Mouse (Mus musculus) neural tube, embryonic 11.5 days (tissue): ENCODE measurements around the gene Anxa5. TPM values are rescaled to one million over a fixed set of nuclear protein-coding genes. Genes with fewer than 3 reads are reported as not detected.
A peak's percentile ranks its signal among the peaks of the same experiment; 100 is the strongest.

Source experiments
- ATAC-seq: fragments of 200-750 bp; cut with Nextera tagmentation; 2 replicates; pipeline ENCODE4 v1.8.0; 2017; ENCODE audit warnings: moderate number of reproducible peaks, mild to moderate bottlenecking, moderate TSS enrichment, moderate library complexity; ENCODE audit not compliant: insufficient read depth, low FRiP score, low TSS enrichment
- DNase-seq: peaks from one replicate; pipeline ENCODE4 v3.0.0-alpha.2; 2015; ENCODE audit warnings: low spot score
- H3K27ac ChIP-seq: fragments of 300-500 bp; sonication (generic); 2 replicates; pipeline ENCODE4 v1.5.1; 2014; ENCODE audit warnings: low read depth, mild to moderate bottlenecking, low read length
- H3K27me3 ChIP-seq: fragments of 300-500 bp; sonication (generic); 2 replicates; pipeline ENCODE4 v1.6.1; 2014; ENCODE audit warnings: mild to moderate bottlenecking, low read length, mixed read lengths; ENCODE audit not compliant: control insufficient read depth, insufficient read depth
- H3K36me3 ChIP-seq: fragments of 300-500 bp; sonication (generic); 2 replicates; pipeline ENCODE4 v1.6.1; 2014; ENCODE audit warnings: mild to moderate bottlenecking, low read length, moderate library complexity, mixed read lengths; ENCODE audit not compliant: control insufficient read depth, insufficient read depth
- H3K4me1 ChIP-seq: fragments of 300-500 bp; sonication (generic); 2 replicates; pipeline ENCODE4 v1.6.1; 2014; ENCODE audit warnings: low read length, mixed read lengths; ENCODE audit not compliant: control insufficient read depth, insufficient read depth
- H3K4me2 ChIP-seq: fragments of 300-500 bp; sonication (generic); 2 replicates; pipeline ENCODE4 v1.6.1; 2014; ENCODE audit warnings: low read depth, mild to moderate bottlenecking, moderate library complexity
- H3K4me3 ChIP-seq: fragments of 300-500 bp; sonication (generic); 2 replicates; pipeline ENCODE4 v1.5.1; 2014; ENCODE audit warnings: low read depth, low read length
- H3K9ac ChIP-seq: fragments of 300-500 bp; sonication (generic); 2 replicates; pipeline ENCODE4 v1.6.1; 2014; ENCODE audit warnings: mild to moderate bottlenecking, low read length
- H3K9me3 ChIP-seq: fragments of 300-500 bp; sonication (generic); 2 replicates; pipeline ENCODE4 v1.6.1; 2016; ENCODE audit warnings: low read length; ENCODE audit not compliant: control insufficient read depth
- WGBS: fragments of 180-500 bp; shearing (Covaris S2); extraction: QIAGEN DNeasy Blood & Tissue Kit; methylation state at CpG from one replicate; pipeline ENCODE4 v1.1.7; 2014; 5-methylcytosine and 5-hydroxymethylcytosine counted together
- polyA plus RNA-seq: library from polyadenylated mRNA; unstranded; fragments of >200 nt; fragmentation: Nextera tagmentation; extraction: Ambion mirVana; gene quantifications from 2 replicates; pipeline ENCODE4 v1.2.1, GENCODE M21; 2014

The Anxa5 gene
- polyA plus RNA-seq, 1 experiment from 2014 or later = 133 TPM

GRCm38 (mm10) chr3:36481776-36482193 is 6.1 kb upstream of the Anxa5 start:
- Histone ChIP-seq H3K4me2 (peak overlapping the region; percentile 25; the same call in 1 of the 2 replicates), H3K9me3 (no peaks in the 10 kb centered on the region), H3K4me1 (peaks cover 7% of the 10 kb centered on the region), H3K4me3 (no peak overlapping the region), H3K27me3 (no peaks in the 10 kb centered on the region), H3K27ac (peak overlapping the region; percentile 75), H3K36me3 (no peaks in the 10 kb centered on the region), H3K9ac (peak overlapping the region; percentile 47)
- ATAC-seq = 0 out of 2 replicates have a peak, but pooled peaks have one; percentile 35
- DNase-seq = peak; percentile 71
- 7% methylated on average over 11 of the region's 11 CpGs for WGBS

GRCm38 (mm10) chr3:36480486-36480885 is 4.8 kb upstream of the Anxa5 start:
- Histone ChIP-seq H3K27ac (no peak overlapping the region), H3K9ac (no peak overlapping the region), H3K9me3 (no peaks in the 10 kb centered on the region), H3K27me3 (no peaks in the 10 kb centered on the region), H3K4me2 (no peak overlapping the region), H3K4me3 (no peak overlapping the region), H3K36me3 (no peaks in the 10 kb centered on the region), H3K4me1 (peaks cover 9% of the 10 kb centered on the region)
- 79% methylated on average over 2 of the region's 2 CpGs for WGBS
- ATAC-seq (no peak), DNase-seq (no peak)

DNA sequence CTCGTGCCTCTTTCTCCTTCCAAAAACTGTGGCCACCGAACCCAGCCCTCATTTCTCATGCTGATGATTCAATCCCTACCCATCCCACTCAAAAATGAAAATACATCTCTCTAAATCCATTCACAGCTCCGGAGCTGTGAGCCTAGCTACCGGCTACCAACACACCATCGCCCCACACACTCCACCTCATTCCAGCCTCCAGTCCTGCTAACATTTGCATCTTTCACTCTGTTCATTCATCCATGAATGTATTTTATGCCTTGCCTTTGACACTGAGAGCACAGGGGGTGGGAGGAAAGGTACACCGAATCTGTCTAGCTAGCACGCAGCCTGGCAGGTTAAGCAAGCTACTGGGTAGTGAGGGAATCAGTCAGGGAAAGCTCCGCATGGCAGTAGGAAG is 3.1 kb upstream of the Anxa5 start:
- ATAC-seq = no peak
- H3K36me3 ChIP-seq = no peaks in the 10 kb centered on the region
- no peak for DNase-seq
- no peaks in the 10 kb centered on the region for H3K9me3 ChIP-seq
- peaks cover 9% of the 10 kb centered on the region for H3K4me1 ChIP-seq
- no peak overlapping the region for H3K9ac ChIP-seq
- H3K4me3 ChIP-seq = no peak overlapping the region
- 75% methylated on average over 8 of the region's 8 CpGs for WGBS
- H3K4me2 ChIP-seq = no peak overlapping the region
- H3K27ac ChIP-seq = no peak overlapping the region
- H3K27me3 ChIP-seq = no peaks in the 10 kb centered on the region

DNA sequence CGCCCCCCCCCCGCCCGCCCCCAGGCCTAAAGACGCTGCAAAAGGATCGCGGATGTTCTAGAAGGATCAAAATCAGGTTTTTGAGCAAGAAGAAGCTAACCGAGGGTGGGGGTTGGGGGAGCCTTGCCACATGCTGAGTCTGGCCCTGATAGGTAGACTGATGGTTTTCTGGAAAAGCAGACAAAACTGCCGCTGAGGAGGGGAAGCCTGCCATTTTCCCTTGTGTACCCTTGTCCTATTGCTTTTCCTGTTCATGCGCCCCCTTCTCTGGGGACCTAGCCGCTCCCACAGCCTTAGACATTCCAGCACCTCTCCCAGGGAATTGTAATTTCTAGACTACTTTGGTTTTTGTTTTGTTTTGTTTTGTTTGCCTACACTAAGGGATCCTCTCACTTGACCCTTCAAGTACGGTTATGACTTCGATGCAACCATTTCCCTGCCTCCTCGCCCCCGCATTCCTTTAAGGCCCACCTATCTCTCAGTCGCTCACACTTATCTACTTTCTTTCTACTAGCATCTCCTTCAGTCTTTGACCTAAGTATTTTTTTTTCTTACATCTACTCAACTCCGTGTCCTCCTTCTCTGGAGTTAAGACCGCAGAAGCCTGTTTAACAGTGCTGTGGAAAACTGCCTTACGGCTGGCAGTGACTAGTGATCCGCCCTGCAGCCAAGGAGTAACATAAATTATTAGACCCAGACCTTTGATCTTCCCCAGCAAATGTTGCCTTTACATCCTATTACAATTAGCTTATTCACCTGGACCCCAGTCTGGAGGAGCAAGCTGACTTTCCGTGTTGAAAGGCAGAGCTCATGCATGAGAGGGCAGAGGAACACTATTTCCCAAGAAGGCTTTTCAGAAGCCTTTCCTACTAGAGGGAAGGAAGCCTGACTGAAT is 814 bp upstream of the Anxa5 start:
- DNase-seq = no peak
- no peak for ATAC-seq
- Histone ChIP-seq H3K4me3 (peak overlapping the region; percentile 60), H3K4me2 (peak overlapping the region; percentile 95), H3K4me1 (peaks cover 5% of the 10 kb centered on the region), H3K9ac (peak overlapping the region; percentile 79), H3K27me3 (no peaks in the 10 kb centered on the region), H3K36me3 (no peaks in the 10 kb centered on the region), H3K27ac (no peak overlapping the region), H3K9me3 (no peaks in the 10 kb centered on the region)
- WGBS = 30% methylated on average over 20 of the region's 20 CpGs

- 4% methylated on average over 23 of the region's 24 CpGs for WGBS
- no peak; the same call in 1 of the 2 replicates for ATAC-seq
- H3K9ac ChIP-seq = peak overlapping the region; percentile 79
- no peaks in the 10 kb centered on the region for H3K9me3 ChIP-seq
- DNase-seq = no peak
- H3K36me3 ChIP-seq = no peaks in the 10 kb centered on the region
- H3K27me3 ChIP-seq = no peaks in the 10 kb centered on the region
- H3K27ac ChIP-seq = 0 out of 2 replicates have a peak overlapping the region, but pooled peaks have one; percentile 27
- H3K4me2 ChIP-seq = peak overlapping the region; percentile 95
- H3K4me1 ChIP-seq = 0 out of 2 replicates have a peak, but pooled peaks cover 5% of the 10 kb centered on the region
- H3K4me3 ChIP-seq = peak overlapping the region; percentile 60
Measured at GRCm38 (mm10) chr3:36474938-36475483, 683 bp downstream of the Anxa5 start.

DNA sequence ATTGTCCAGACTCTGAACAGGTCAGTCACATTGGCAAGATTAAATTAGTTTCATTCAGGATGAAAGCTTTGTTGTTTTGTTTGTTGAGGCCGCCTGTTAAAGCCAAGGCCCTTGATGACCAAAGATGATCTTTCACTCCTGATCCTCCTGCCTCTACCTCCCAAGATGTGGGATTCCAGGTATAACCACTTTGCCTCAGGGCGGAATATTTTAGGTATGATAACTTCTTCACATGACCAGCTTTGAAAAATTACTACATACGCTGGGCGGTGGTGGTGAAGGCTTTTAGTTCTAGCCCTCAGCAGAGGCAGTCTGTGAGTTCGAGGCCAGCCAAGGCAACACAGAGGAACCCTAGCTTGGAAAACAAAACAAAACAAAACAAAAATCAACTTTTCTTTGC is 1.3 kb downstream of the Anxa5 start:
- no peak for DNase-seq
- no peak for ATAC-seq
- WGBS = 81% methylated on average over 5 of the region's 5 CpGs
- Histone ChIP-seq H3K27me3 (no peaks in the 10 kb centered on the region), H3K4me2 (no peak overlapping the region; the same call in 1 of the 2 replicates), H3K4me3 (peak overlapping the region; percentile 60), H3K4me1 (0 out of 2 replicates have a peak, but pooled peaks cover 5% of the 10 kb centered on the region), H3K36me3 (no peaks in the 10 kb centered on the region), H3K27ac (no peak overlapping the region), H3K9ac (no peak overlapping the region), H3K9me3 (no peaks in the 10 kb centered on the region)

DNA sequence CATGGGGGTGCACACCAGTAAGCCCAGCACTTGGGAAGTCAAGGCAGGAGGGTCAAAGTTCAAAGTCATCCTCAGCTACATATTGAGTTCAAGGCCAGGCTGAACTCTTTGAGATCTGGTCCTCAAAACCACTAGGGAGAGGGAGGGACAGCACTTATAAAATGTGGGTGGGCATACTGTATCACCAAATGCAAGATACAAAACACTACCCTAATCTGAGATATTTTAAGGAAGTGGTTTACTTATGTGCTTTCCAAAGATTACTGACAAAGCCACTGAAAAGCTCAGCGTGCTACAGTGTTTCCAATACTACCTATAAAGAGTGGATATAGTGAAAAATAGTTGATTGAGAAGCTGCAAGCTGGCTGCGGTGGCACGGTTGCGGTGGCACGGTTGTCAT is 2.5 kb downstream of the Anxa5 start:
- no peak overlapping the region for H3K27ac ChIP-seq
- H3K9ac ChIP-seq = no peak overlapping the region
- ATAC-seq = no peak
- no peaks in the 10 kb centered on the region for H3K36me3 ChIP-seq
- H3K4me3 ChIP-seq = no peak overlapping the region
- no peaks in the 10 kb centered on the region for H3K9me3 ChIP-seq
- H3K27me3 ChIP-seq = no peaks in the 10 kb centered on the region
- 0 out of 2 replicates have a peak, but pooled peaks cover 2% of the 10 kb centered on the region for H3K4me1 ChIP-seq
- 94% methylated on average over 5 of the region's 5 CpGs for WGBS
- DNase-seq = no peak
- no peak overlapping the region for H3K4me2 ChIP-seq

- Histone ChIP-seq H3K4me2 (no peak overlapping the region), H3K9me3 (no peaks in the 10 kb centered on the region), H3K27ac (no peak overlapping the region), H3K36me3 (no peaks in the 10 kb centered on the region), H3K4me3 (no peak overlapping the region), H3K4me1 (0 out of 2 replicates have a peak, but pooled peaks cover 2% of the 10 kb centered on the region), H3K9ac (no peak overlapping the region), H3K27me3 (no peaks in the 10 kb centered on the region)
- ATAC-seq (no peak), DNase-seq (no peak)
- whole genome bisulfite sequencing = 73% methylated on average over 4 of the region's 4 CpGs
Measured at GRCm38 (mm10) chr3:36471856-36472255, 3.8 kb downstream of the Anxa5 start.
